Mouse (Mus musculus) limb, embryonic 12.5 days (tissue): Measurements from ENCODE around the gene Gm14226. TPM values are rescaled to one million over a fixed set of nuclear protein-coding genes. Genes with fewer than 3 reads are reported as not detected.
"Not testable (repeated sequence)": the region's sequence is repeated elsewhere in the genome, so short reads cannot be mapped to it uniquely, and the experiment has no call there.

Source experiments
- ATAC-seq: fragments of 200-750 bp; cut with Nextera tagmentation; 2 replicates; pipeline ENCODE4 v1.8.0; 2017; ENCODE audit warnings: low read depth, moderate TSS enrichment; ENCODE audit not compliant: insufficient number of reproducible peaks, insufficient read depth, low FRiP score, low TSS enrichment
- H3K27ac ChIP-seq: fragments of 300-500 bp; sonication (generic); 2 replicates; pipeline ENCODE4 v1.5.1; 2016; ENCODE audit warnings: mild to moderate bottlenecking, moderate library complexity
- H3K27me3 ChIP-seq: fragments of 300-500 bp; sonication (generic); 2 replicates; pipeline ENCODE4 v1.6.1; 2016; ENCODE audit warnings: mild to moderate bottlenecking, moderate library complexity
- H3K36me3 ChIP-seq: fragments of 300-500 bp; sonication (generic); 2 replicates; pipeline ENCODE4 v1.6.1; 2016; ENCODE audit warnings: mild to moderate bottlenecking, moderate library complexity
- H3K4me1 ChIP-seq: fragments of 300-500 bp; sonication (generic); replicated peaks from 2 replicates; pipeline ENCODE4 v1.6.1; 2016
- H3K4me2 ChIP-seq: fragments of 300-500 bp; sonication (generic); 2 replicates; pipeline ENCODE4 v1.6.1; 2016; ENCODE audit warnings: mild to moderate bottlenecking, moderate library complexity
- H3K4me3 ChIP-seq: fragments of 300-500 bp; sonication (generic); replicated peaks from 2 replicates; pipeline ENCODE4 v1.5.1; 2016; ENCODE audit warnings: mild to moderate bottlenecking
- H3K9ac ChIP-seq: fragments of 300-500 bp; sonication (generic); replicated peaks from 2 replicates; pipeline ENCODE4 v1.6.1; 2016; ENCODE audit warnings: mild to moderate bottlenecking, moderate library complexity
- H3K9me3 ChIP-seq: fragments of 300-500 bp; sonication (generic); 2 replicates; pipeline ENCODE4 v1.6.1; 2016; ENCODE audit warnings: mild to moderate bottlenecking, moderate library complexity
- WGBS: fragments of 180-500 bp; shearing (Covaris S2); methylation state at CpG from one replicate; pipeline ENCODE4 v1.1.7; 2016; 5-methylcytosine and 5-hydroxymethylcytosine counted together
- polyA plus RNA-seq: library from polyadenylated mRNA; unstranded; fragments of >200 nt; fragmentation: Nextera tagmentation; extraction: Ambion mirVana; gene quantifications from 2 replicates; pipeline ENCODE4 v1.2.1, GENCODE M21; 2016

Gene Gm14226
- polyA plus RNA-seq, 1 experiment from 2014 or later: 3.6 TPM

DNA sequence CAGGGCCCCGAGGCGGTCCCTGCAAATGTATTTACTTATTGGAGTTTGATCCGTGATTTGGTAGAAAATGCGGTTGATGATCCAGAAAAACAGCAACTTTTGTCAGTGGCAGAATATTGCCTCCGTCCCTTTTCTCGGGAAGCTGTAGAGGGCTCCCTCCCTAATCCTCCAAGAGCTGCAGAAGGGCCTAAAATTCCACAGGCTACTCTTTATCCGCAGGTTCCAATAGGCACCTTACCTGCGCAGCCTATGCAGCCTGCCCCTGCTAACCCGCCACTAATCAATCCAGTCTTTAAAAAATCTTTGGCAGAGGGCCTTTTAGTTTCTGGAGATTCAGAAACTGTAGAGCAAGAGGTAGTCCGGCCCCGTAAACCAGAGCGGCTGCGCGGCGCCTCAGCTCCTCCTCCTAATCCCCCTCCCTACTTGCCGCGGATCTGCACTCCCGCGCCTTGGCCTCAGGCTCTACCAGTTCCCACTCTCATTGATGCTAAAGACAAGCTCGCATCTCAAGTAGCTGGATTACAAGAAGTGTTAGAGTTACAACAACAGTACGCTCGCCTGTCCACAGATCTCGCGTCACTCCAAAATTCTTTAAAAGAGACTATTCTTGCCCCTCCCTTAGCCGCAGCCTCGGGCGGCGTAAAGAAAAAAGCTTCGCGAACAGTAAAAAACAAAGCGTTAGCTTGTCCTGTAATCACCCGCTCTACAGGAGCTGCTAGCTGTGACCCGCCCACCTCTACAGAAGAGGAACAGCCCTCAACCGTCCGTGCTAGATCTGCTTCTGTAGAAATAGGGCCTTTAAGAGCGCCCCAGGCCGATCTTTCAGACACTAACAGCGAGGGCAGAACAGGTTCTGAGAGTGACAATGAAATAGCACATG, 936 bp downstream of the Gm14226 start:
- Histone ChIP-seq H3K27ac (peak overlapping the region; percentile 88), H3K4me1 (peaks cover 4% of the 10 kb centered on the region; the same call in 1 of the 2 replicates), H3K36me3 (no peaks in the 10 kb centered on the region), H3K4me2 (peak overlapping the region; percentile 76), H3K4me3 (peak overlapping the region; percentile 45), H3K9ac (peak overlapping the region; percentile 57), H3K27me3 (peaks cover 5% of the 10 kb centered on the region; the same call in 1 of the 2 replicates), H3K9me3 (no peaks in the 10 kb centered on the region)
- WGBS: under 1% methylated on average over 38 of the region's 38 CpGs
- peak; percentile 91 for ATAC-seq

DNA sequence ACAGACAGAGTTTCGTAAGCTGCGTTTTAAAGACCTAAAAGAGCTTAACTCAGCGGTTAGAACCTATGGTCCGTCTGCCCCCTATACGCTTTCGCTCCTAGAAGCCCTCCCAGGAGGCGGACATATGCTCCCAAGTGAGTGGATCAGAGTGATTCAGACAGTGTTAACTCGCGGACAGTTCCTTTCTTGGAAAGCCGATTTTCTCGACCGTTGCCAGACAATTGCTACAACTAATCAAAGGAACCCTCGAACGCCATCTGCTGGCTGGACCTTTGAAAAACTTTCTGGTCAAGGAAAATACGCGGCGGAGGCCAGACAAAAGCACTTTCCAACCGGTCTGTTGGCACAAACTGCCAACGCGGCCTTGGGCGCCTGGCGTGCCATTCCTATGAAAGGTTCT, 1.6 kb downstream of the Gm14226 start:
- H3K9me3 ChIP-seq: no peaks in the 10 kb centered on the region
- peak overlapping the region; percentile 88 for H3K27ac ChIP-seq
- H3K4me3 ChIP-seq: peak overlapping the region; percentile 45
- peak overlapping the region; percentile 57 for H3K9ac ChIP-seq
- under 1% methylated on average over 22 of the region's 22 CpGs for WGBS
- peak; percentile 87 for ATAC-seq
- H3K27me3 ChIP-seq: peaks cover 5% of the 10 kb centered on the region; the same call in 1 of the 2 replicates
- H3K4me1 ChIP-seq: peaks cover 4% of the 10 kb centered on the region; the same call in 1 of the 2 replicates
- peak overlapping the region; percentile 76 for H3K4me2 ChIP-seq
- no peaks in the 10 kb centered on the region for H3K36me3 ChIP-seq

DNA sequence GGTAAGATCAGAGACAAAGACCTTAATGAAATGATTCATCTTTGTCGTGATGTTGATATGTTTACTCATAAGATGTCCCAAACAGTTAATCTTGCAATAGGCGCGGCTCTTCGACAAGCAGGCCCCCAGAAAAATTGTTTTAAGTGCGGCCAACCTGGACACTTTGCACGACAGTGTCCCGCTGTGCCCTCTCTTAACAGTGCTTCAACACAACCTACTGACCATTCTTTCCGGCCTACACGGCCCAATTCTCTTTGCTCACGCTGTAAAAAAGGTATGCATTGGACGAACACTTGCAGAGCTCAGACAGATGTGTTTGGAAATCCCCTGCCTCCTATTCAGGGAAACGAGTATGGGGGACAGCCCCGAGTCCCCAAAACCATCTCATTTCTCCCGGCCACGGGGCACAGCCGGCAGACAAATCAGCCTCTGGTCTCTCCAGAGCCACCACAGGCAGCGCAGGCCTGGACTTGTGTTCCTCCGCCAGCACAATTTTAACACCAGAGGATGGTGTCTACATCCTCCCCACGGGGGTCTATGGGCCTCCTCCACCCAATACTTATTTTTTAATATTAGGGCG, 2.3 kb downstream of the Gm14226 start:
- not testable (repeated sequence) for H3K27me3 ChIP-seq, ATAC-seq, H3K4me3 ChIP-seq, H3K36me3 ChIP-seq, H3K9me3 ChIP-seq, H3K27ac ChIP-seq, H3K9ac ChIP-seq, H3K4me1 ChIP-seq
- peak overlapping the region; percentile 76 for H3K4me2 ChIP-seq
- 16% methylated on average over 20 of the region's 20 CpGs for WGBS

DNA sequence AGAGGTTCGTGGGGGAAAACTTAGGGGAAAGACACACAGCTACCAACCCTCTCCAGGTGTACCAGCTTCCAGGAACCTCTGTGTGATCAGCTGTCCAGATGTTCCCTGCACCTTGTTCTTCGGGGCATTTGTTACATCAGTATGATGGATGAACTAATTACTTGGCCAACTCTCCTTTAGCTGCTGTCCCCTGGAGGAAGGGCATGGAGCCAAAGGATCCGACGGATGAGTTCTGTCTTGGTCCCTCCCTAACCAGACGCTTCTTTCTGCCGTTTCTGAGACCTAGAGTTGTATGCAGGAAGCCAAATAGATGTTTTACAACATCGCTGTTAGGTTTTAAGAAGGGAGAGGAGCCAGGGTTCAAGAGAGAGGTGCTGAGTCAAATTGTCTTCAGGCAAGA, 12.8 kb downstream of the Gm14226 start:
- H3K4me2 ChIP-seq: no peak overlapping the region
- whole genome bisulfite sequencing: 61% methylated on average over 7 of the region's 7 CpGs

DNA sequence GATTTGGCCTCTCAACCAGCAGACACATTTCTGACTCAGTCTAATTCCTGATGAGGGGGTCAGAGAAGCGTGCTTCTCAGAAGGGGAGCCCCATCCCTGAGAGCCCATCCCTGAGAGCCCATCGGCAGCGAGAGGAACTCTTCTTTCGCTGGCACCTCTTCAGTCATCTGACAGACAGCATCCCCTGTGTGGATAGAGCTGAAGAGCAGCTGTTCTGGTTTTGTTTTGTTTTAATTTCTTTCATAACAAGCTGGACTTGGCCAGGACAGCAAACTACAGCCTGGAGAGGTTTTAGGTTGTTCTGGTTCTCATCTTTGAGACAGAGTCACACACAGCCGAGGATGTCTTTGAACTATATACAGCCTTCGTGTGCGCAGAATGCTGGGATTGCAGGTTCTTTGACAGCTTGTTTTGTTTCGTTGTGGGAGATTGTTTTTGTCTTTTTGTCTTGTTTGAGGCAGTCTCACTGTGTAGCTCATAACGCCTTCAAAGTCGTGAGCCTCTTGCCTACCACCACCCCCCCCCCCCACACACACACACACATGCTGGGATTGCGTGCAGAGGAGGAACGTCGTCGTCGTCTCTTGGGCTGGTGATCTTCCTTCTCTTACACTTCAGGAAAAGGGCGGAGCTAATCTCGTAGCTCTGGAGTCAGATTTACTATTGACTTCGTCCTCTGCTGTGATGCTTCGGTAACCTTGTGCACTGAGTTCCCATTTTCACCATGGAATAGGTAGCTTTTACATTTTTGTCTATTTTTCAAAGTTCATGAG, 15.1 kb downstream of the Gm14226 start:
- no peaks in the 10 kb centered on the region for H3K4me1 ChIP-seq
- 45% methylated on average over 19 of the region's 19 CpGs for WGBS
- no peak overlapping the region for H3K9ac ChIP-seq
- H3K27ac ChIP-seq: no peak overlapping the region
- H3K4me2 ChIP-seq: no peak overlapping the region
- no peaks in the 10 kb centered on the region for H3K36me3 ChIP-seq
- ATAC-seq: no peak
- no peak overlapping the region for H3K4me3 ChIP-seq
- H3K9me3 ChIP-seq: no peaks in the 10 kb centered on the region
- H3K27me3 ChIP-seq: no peaks in the 10 kb centered on the region

More for the DNA sequence above, 12.8 kb downstream of the Gm14226 start:
- H3K27ac ChIP-seq: no peak overlapping the region
- H3K36me3 ChIP-seq: no peaks in the 10 kb centered on the region
- H3K9me3 ChIP-seq: no peaks in the 10 kb centered on the region
- H3K9ac ChIP-seq: no peak overlapping the region
- H3K4me3 ChIP-seq: no peak overlapping the region
- no peak for ATAC-seq
- H3K4me1 ChIP-seq: no peaks in the 10 kb centered on the region
- H3K27me3 ChIP-seq: no peaks in the 10 kb centered on the region

DNA sequence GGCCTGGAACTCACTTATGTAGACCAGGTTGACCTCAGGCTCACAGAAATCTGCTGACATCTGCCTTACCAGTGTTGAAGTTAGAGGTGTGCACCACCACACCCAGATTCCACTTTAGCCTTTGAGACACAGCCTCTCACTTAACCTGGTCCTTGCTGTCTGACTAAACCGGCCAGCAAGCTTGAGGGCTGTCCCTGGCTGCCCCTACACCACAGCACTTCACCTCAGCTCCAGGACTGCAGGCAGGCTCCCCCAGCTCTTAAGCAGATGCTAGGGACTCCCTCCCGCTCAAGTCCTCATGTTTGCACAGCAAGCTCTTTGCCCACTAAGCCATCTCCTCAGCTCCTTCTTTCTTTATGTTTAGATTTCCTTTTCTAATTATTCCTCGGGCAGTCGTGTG, 21.9 kb downstream of the Gm14226 start:
- H3K4me2 ChIP-seq: no peak overlapping the region
- ATAC-seq: no peak
- no peak overlapping the region for H3K4me3 ChIP-seq
- no peaks in the 10 kb centered on the region for H3K27me3 ChIP-seq
- no peaks in the 10 kb centered on the region for H3K9me3 ChIP-seq
- H3K4me1 ChIP-seq: no peaks in the 10 kb centered on the region
- H3K9ac ChIP-seq: no peak overlapping the region
- WGBS: 71% methylated on average over 4 of the region's 4 CpGs
- H3K27ac ChIP-seq: no peak overlapping the region
- no peaks in the 10 kb centered on the region for H3K36me3 ChIP-seq

DNA sequence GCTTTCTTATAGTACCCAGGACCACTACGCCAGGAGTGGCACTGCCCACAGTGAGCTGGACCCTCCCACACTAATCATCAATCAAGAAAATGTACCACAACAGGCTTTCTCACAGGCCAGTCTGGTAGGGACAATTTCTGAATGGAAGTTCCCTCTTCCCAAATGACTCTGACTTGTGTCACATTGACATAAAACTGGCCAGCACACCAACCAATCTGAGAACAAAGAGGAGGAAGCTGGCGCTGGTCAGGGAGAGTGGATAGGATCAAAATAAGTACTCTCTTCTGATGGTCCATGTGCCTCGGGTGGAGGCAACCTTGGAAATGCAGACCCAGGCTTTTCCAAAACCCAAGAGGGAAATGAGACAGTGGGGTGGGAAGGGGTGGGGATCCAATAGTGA, 26.5 kb downstream of the Gm14226 start:
- H3K27me3 ChIP-seq: no peaks in the 10 kb centered on the region
- no peak overlapping the region for H3K4me3 ChIP-seq
- no peak overlapping the region for H3K4me2 ChIP-seq
- 68% methylated on average over 3 of the region's 3 CpGs for WGBS
- ATAC-seq: no peak
- H3K9ac ChIP-seq: no peak overlapping the region
- no peaks in the 10 kb centered on the region for H3K36me3 ChIP-seq
- peaks cover 11% of the 10 kb centered on the region for H3K4me1 ChIP-seq
- no peak overlapping the region for H3K27ac ChIP-seq
- no peaks in the 10 kb centered on the region for H3K9me3 ChIP-seq

DNA sequence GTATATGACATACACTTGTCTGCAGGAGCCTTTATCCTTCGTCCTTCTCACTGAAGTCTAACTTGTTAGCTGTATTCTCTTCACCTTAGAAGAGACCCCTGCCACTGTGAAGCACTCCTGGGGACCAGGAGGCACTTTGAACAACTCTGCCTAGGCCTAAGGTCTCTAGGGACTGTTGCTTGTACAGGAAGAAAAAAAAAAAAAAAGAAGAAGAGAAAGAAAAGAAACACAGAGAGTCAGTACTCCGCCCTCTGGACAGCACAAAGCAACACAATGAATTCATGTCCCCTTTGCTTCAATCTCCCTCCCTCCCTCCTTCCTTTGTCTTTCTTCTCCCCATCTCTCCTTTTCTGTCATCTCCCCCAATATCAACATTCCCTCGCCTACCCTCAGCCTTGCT, 27.0 kb downstream of the Gm14226 start:
- no peaks in the 10 kb centered on the region for H3K9me3 ChIP-seq
- WGBS: 85% methylated on average over 3 of the region's 3 CpGs
- H3K4me2 ChIP-seq: no peak overlapping the region
- H3K27me3 ChIP-seq: no peaks in the 10 kb centered on the region
- no peak overlapping the region for H3K4me3 ChIP-seq
- H3K27ac ChIP-seq: no peak overlapping the region
- peaks cover 13% of the 10 kb centered on the region for H3K4me1 ChIP-seq
- no peak for ATAC-seq
- no peaks in the 10 kb centered on the region for H3K36me3 ChIP-seq
- H3K9ac ChIP-seq: no peak overlapping the region

DNA sequence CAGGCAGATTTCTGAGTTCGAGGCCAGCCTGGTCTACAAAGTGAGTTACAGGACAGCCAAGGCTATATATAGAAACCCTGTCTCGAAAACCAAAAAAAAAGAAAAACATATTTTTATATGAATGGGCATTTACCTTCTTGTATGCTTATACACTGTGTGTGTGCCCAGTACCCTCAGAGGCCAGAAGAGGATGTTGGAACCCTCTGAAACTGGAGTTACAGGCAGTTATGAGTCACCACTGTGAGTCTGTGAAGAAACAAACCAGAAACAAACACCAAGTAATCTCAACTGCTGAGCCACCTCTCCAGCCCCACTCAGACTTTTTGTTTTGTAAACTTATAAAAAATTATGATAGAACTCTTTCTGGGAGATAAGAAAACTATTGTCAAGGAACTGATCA, 28.7 kb downstream of the Gm14226 start:
- no peak overlapping the region for H3K4me3 ChIP-seq
- no peak overlapping the region for H3K4me2 ChIP-seq
- no peak overlapping the region for H3K27ac ChIP-seq
- ATAC-seq: no peak
- no peak overlapping the region for H3K9ac ChIP-seq
- H3K36me3 ChIP-seq: no peaks in the 10 kb centered on the region
- no peaks in the 10 kb centered on the region for H3K27me3 ChIP-seq
- 92% methylated on average over 2 of the region's 2 CpGs for WGBS
- H3K4me1 ChIP-seq: peaks cover 23% of the 10 kb centered on the region
- H3K9me3 ChIP-seq: no peaks in the 10 kb centered on the region

DNA sequence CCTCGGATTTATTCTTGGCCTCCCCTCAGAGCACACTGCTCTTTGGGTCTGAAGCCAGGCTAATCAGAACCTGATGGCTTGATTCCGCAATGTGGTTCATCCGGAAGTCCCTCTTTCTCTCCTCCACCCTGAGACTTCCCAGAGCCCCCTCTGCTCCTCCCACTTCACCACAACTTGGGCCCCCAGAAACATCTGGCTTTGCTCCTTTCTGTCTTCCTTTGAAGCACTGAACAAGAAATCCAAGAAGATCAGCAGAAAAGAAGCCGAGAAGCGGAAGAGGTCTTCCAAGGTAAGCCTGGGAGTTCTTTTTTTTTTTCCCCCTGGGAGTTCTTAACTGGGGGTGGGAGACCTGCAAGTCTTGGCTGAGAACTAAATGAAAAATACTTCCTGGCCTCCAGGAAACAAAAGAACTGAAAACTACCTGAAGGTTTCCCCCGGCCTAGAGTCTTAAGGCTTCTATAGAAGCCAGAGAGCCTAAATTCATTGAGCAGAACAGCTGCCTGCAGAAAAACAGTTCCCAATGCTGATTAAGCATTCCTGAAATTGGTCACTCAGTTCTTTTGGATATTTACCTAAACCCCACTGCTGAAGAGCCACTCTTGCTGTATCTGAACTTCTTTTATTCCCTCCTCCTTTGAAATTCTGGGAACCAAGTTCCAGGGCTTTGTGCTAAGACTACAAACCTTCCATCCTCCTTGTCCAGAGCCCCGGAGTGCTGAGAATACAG, 29.5 kb downstream of the Gm14226 start:
- H3K9ac ChIP-seq: no peak overlapping the region; the same call in 1 of the 2 replicates
- H3K27me3 ChIP-seq: no peaks in the 10 kb centered on the region
- WGBS: 19% methylated on average over 7 of the region's 7 CpGs
- H3K9me3 ChIP-seq: no peaks in the 10 kb centered on the region
- ATAC-seq: no peak
- H3K4me1 ChIP-seq: peaks cover 25% of the 10 kb centered on the region
- peak overlapping the region; percentile 87 for H3K27ac ChIP-seq
- H3K4me3 ChIP-seq: peak overlapping the region; percentile 12; the same call in 1 of the 2 replicates
- H3K4me2 ChIP-seq: peak overlapping the region; percentile 40
- no peaks in the 10 kb centered on the region for H3K36me3 ChIP-seq
